ENCODE assay signal across 31 mouse cellular contexts in the genomic region with DNA sequence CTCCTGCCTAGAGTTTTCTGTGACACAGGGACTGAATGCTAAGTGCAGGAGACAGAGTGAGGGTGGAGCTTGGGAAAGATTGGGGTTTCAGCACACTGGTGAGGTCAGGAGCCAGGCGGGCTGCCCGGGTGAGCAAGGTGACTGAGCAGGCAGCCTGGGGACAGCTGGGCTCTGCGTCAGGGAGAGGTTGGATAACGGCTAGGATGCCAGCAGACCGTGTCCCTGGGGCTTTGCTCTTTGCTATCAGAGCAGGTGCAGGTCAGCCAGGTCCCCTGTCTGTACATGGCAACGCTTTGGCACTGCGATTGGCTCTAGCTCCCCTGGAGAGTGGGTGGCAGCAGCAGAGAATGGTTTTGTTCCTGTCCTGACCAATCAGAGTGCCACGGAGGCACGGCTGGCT. TPM values are rescaled to one million over a fixed set of nuclear protein-coding genes. Genes with fewer than 3 reads are reported as not detected.
DNase-seq lines count a peak whose midpoint lies in the region; ATAC-seq and TF ChIP-seq lines count a peak whose summit lies in the region.
"Had no signal": no experiment of that assay in that cellular context is flagged by ENCODE, and none has a peak within 500 bp of the region (broad histone marks: within the 10 kb centered on the region; RNA-seq: fewer than 3 reads in every experiment).

No protein-coding gene starts in this region.

- WGBS in kidney, embryonic 15.5 days: 73% methylated on average over 9 of the region's 9 CpGs

- H3K27ac ChIP-seq in ES-E14 (ENCODE audit: insufficient read depth, low read depth, low read length, poor library complexity, severe bottlenecking): no peak overlapping the region; the same call in 1 of the 2 replicates
- H3K27ac ChIP-seq in kidney, embryonic 15.5 days: no peak overlapping the region
- H3K27ac ChIP-seq: embryonic facial prominence, embryonic 10.5 days; embryonic facial prominence, embryonic 15.5 days; forebrain, embryonic 13.5 days; heart, embryonic 10.5 days; heart, embryonic 15.5 days; hindbrain, embryonic 12.5 days; hindbrain, postnatal 0 days; intestine, embryonic 15.5 days; limb, embryonic 12.5 days; liver, embryonic 15.5 days; lung, embryonic 15.5 days; neural tube, embryonic 12.5 days had no signal

- H3K9ac ChIP-seq in ES-E14 (ENCODE audit: insufficient read depth, low read depth, low read length, poor library complexity, severe bottlenecking): peak overlapping the region; percentile 35; the same call in 1 of the 2 replicates
- H3K9ac ChIP-seq in kidney, embryonic 15.5 days: no peak overlapping the region
- H3K9ac ChIP-seq: embryonic facial prominence, embryonic 15.5 days; forebrain, embryonic 13.5 days; heart, embryonic 15.5 days; hindbrain, embryonic 12.5 days; intestine, embryonic 15.5 days; limb, embryonic 12.5 days; liver, embryonic 15.5 days; lung, embryonic 15.5 days; neural tube, embryonic 12.5 days had no signal

- no peak overlapping the region for H3K4me3 ChIP-seq in ES-E14 (ENCODE audit: insufficient read depth in 1 of 2, low read depth in 1 of 2, low read length in 2 of 2, poor library complexity in 1 of 2, severe bottlenecking in 1 of 2)
- H3K4me3 ChIP-seq in kidney, embryonic 15.5 days (replicated peaks): no peak overlapping the region
- H3K4me3 ChIP-seq: embryonic facial prominence, embryonic 10.5 days; embryonic facial prominence, embryonic 15.5 days; forebrain, embryonic 13.5 days; heart, embryonic 10.5 days; heart, embryonic 15.5 days; hindbrain, embryonic 12.5 days; intestine, embryonic 15.5 days; limb, embryonic 12.5 days; liver, embryonic 15.5 days; lung, embryonic 15.5 days; myocyte; neural tube, embryonic 12.5 days had no signal

- in situ Hi-C loops in ES-E14 (cut with MboI; ENCODE audit: low sequenced_read_pairs in 2 of 2, unreplicated experiment in 2 of 2): no loop called here

- no peak overlapping the region for H3K4me2 ChIP-seq in kidney, embryonic 15.5 days
- H3K4me2 ChIP-seq: embryonic facial prominence, embryonic 15.5 days; forebrain, embryonic 13.5 days; heart, embryonic 15.5 days; hindbrain, embryonic 12.5 days; intestine, embryonic 15.5 days; limb, embryonic 12.5 days; liver, embryonic 15.5 days; lung, embryonic 15.5 days; midbrain, embryonic 11.5 days; neural tube, embryonic 12.5 days had no signal

- no peaks in the 10 kb centered on the region for H3K27me3 ChIP-seq in kidney, embryonic 15.5 days
- H3K27me3 ChIP-seq: embryonic facial prominence, embryonic 15.5 days; forebrain, embryonic 13.5 days; heart, embryonic 15.5 days; hindbrain, embryonic 12.5 days; intestine, embryonic 15.5 days; limb, embryonic 12.5 days; liver, embryonic 15.5 days; lung, embryonic 15.5 days; neural tube, embryonic 12.5 days had no signal

- H3K9me3 ChIP-seq in ES-E14 (ENCODE audit: control insufficient read depth, insufficient read depth, low read depth, low read length): no peaks in the 10 kb centered on the region
- H3K9me3 ChIP-seq in kidney, embryonic 15.5 days (replicated peaks): no peaks in the 10 kb centered on the region
- H3K9me3 ChIP-seq: embryonic facial prominence, embryonic 10.5 days; embryonic facial prominence, embryonic 15.5 days; forebrain, embryonic 13.5 days; heart, embryonic 10.5 days; heart, embryonic 15.5 days; hindbrain, embryonic 12.5 days; intestine, embryonic 15.5 days; limb, embryonic 12.5 days; liver, embryonic 15.5 days; lung, embryonic 15.5 days; neural tube, embryonic 12.5 days had no signal

- peaks cover 0 to 15% of the 10 kb centered on the region in 2 experiments; a peak in 1 of 4 replicates for H3K4me1 ChIP-seq in ES-E14 (ENCODE audit: control insufficient read depth in 2 of 2, insufficient read depth in 2 of 2, low read length in 2 of 2, poor library complexity in 1 of 2)
- no peaks in the 10 kb centered on the region for H3K4me1 ChIP-seq in kidney, embryonic 15.5 days
- H3K4me1 ChIP-seq: embryonic facial prominence, embryonic 10.5 days; embryonic facial prominence, embryonic 15.5 days; forebrain, embryonic 13.5 days; heart, embryonic 15.5 days; hindbrain, embryonic 12.5 days; intestine, embryonic 15.5 days; limb, embryonic 12.5 days; lung, embryonic 15.5 days; neural tube, embryonic 12.5 days had no signal

- peak; percentile 94 for DNase-seq in heart, adult 11 months
- no peak for DNase-seq in heart, adult 8-10 months (ENCODE audit: low spot score)
- no peak for DNase-seq in ES-E14 (ENCODE audit: low read depth, low spot score)
- peak; percentile 43 to 73 for DNase-seq in gastrocnemius, adult 8-10 months (ENCODE audit: low spot score in 2 of 2)
- peak; percentile 61 for DNase-seq in gonadal fat pad, adult 2 months (ENCODE audit: low read depth)
- DNase-seq: adrenal gland, postnatal 36 days; cerebellum, adult 18-20 months; cerebellum, postnatal 10 days; kidney, adult 8-10 months; kidney, postnatal 14 days; layer of hippocampus, adult 9-11 months; right cerebral cortex, adult 18-20 months; thymus, postnatal 4 days had no signal

- H3K36me3 ChIP-seq in ES-E14 (ENCODE audit: control insufficient read depth, insufficient read depth, low read length, poor library complexity, severe bottlenecking): peaks cover 38% of the 10 kb centered on the region
- peaks cover 99% of the 10 kb centered on the region for H3K36me3 ChIP-seq in kidney, embryonic 15.5 days

- ATAC-seq in kidney, embryonic 15.5 days (replicated peaks; ENCODE audit: low FRiP score): no peak
- ATAC-seq in granulocyte monocyte progenitor cell, adult 5-6 weeks (replicated peaks; ENCODE audit: poor library complexity, severe bottlenecking): no peak
- ATAC-seq: CD4-positive, CD25-positive, alpha-beta regulatory T cell, adult 4 months; forebrain, embryonic 13.5 days; hindbrain, postnatal 0 days; intestine, embryonic 15.5 days; midbrain, embryonic 16.5 days had no signal

TF ChIP-seq in ES-E14, 5 proteins besides CTCF, POLR2A, EP300 and RAD21:
- TF ChIP-seq ZNF384 (IDR thresholded peaks at IDR 0.05; ENCODE audit: low read depth, low read length) (no peak), CHD2 (IDR thresholded peaks at IDR 0.05; ENCODE audit: low read depth, low read length) (no peak), MAFK (IDR thresholded peaks at IDR 0.05; ENCODE audit: insufficient read depth, low read depth, low read length) (no peak), ZC3H11A (IDR thresholded peaks at IDR 0.05; ENCODE audit: borderline replicate concordance, low read depth, low read length) (no peak), HCFC1 (IDR thresholded peaks at IDR 0.05; ENCODE audit: borderline replicate concordance, insufficient read depth, low read length) (no peak)

RNA-seq across cellular contexts. Expression of gene Gm28043, which starts 12.6 kb away (rescaled TPM):
- total RNA-seq in heart, adult 8-10 months (2022): 1 to 10 TPM in 2 of 4 experiments, under 1 TPM in 2; 0.78 to 1.3 (median 0.91) TPM
- total RNA-seq in ES-E14 (2012; rRNA removed): 8.6 and 10.2 TPM in 2 replicates
- total RNA-seq in gastrocnemius, adult 8-10 months (2022): under 1 TPM; 0.35 to 0.87 (median 0.59) TPM
- 0.99 and 1.8 TPM in 2 replicates for polyA plus RNA-seq in gonadal fat pad, adult 2 months (2012; rRNA removed)
- polyA plus RNA-seq in kidney, embryonic 15.5 days (2015; fragmentation: Nextera tagmentation; extraction: Ambion mirVana): 2.8 TPM in 2 replicates
- 2.7 and 5.4 TPM in 2 replicates for total RNA-seq in granulocyte monocyte progenitor cell, adult 5-6 weeks (2014; fragmentation: Nextera tagmentation)
- 5.2 and 6.1 TPM in 2 replicates for total RNA-seq in granulocyte monocyte progenitor cell, adult 5-6 weeks (2017)

RNA-seq across cellular contexts. Expression of gene Rnf8, which starts 12.7 kb away (rescaled TPM):
- 10 to 100 TPM; 16.1 to 20.7 (median 18.9) TPM for total RNA-seq in heart, adult 8-10 months (2022)
- total RNA-seq in ES-E14 (2012; rRNA removed): 30.0 and 37.2 TPM in 2 replicates
- total RNA-seq in gastrocnemius, adult 8-10 months (2022): 10 to 100 TPM; 15.2 to 23.7 (median 19.9) TPM
- 23.1 and 23.2 TPM in 2 replicates for polyA plus RNA-seq in gonadal fat pad, adult 2 months (2012; rRNA removed)
- polyA plus RNA-seq in kidney, embryonic 15.5 days (2015; fragmentation: Nextera tagmentation; extraction: Ambion mirVana): 73.7 and 76.0 TPM in 2 replicates
- 42.3 and 44.2 TPM in 2 replicates for total RNA-seq in granulocyte monocyte progenitor cell, adult 5-6 weeks (2014; fragmentation: Nextera tagmentation)
- 34.7 and 48.5 TPM in 2 replicates for total RNA-seq in granulocyte monocyte progenitor cell, adult 5-6 weeks (2017)

RNA-seq across cellular contexts. Expression of gene Cmtr1, which starts 33.1 kb away (rescaled TPM):
- total RNA-seq in heart, adult 8-10 months (2022): 10 to 100 TPM; 57.5 to 79.0 (median 65.0) TPM
- total RNA-seq in ES-E14 (2012; rRNA removed): 130 and 183 TPM in 2 replicates
- total RNA-seq in gastrocnemius, adult 8-10 months (2022): 10 to 100 TPM; 41.0 to 61.0 (median 54.3) TPM
- polyA plus RNA-seq in gonadal fat pad, adult 2 months (2012; rRNA removed): 25.3 and 29.9 TPM in 2 replicates
- 122 and 126 TPM in 2 replicates for polyA plus RNA-seq in kidney, embryonic 15.5 days (2015; fragmentation: Nextera tagmentation; extraction: Ambion mirVana)
- total RNA-seq in granulocyte monocyte progenitor cell, adult 5-6 weeks (2014; fragmentation: Nextera tagmentation): 33.2 and 69.7 TPM in 2 replicates
- 144 and 178 TPM in 2 replicates for total RNA-seq in granulocyte monocyte progenitor cell, adult 5-6 weeks (2017)

Comparison
In these comparisons a context has a peak if more than half of its experiments do, and no peak if none do; other contexts are left out.
1. DNase-seq: peak in heart, adult 11 months (single experiment), gastrocnemius, adult 8-10 months (2 of 2) and gonadal fat pad, adult 2 months (single experiment); none in heart, adult 8-10 months (single experiment) and ES-E14 (single experiment).